Mouse (Mus musculus): ENCODE results near the gene Snrpa1. TPM values are rescaled to one million over a fixed set of nuclear protein-coding genes. Genes with fewer than 3 reads are reported as not detected.
"Not testable (repeated sequence)": the region's sequence is repeated elsewhere in the genome, so short reads cannot be mapped to it uniquely, and the experiment has no call there.

Snrpa1 gene
- polyA plus RNA-seq, 1 experiment: 34.6 TPM

- no peak for TF ChIP-seq POLR2A (IDR thresholded peaks at IDR 0.05; ENCODE audit: extremely low read depth, insufficient read depth, low read length)
- TF ChIP-seq CTCF (IDR thresholded peaks at IDR 0.05; ENCODE audit: extremely low read depth, insufficient read depth, low read length): no peak
- no peak overlapping the region for H3K4me3 ChIP-seq (ENCODE audit: insufficient read depth, low read length)
- H3K27ac ChIP-seq (ENCODE audit: insufficient read depth, low read length): no peak overlapping the region
- no peaks in the 10 kb centered on the region for H3K4me1 ChIP-seq (ENCODE audit: control insufficient read depth, insufficient read depth, low read length)
Observed at GRCm38 (mm10) chr7:66044617-66045016, 14.2 kb upstream of the Snrpa1 start.

GRCm38 (mm10) chr7:66046921-66047918 lies 11.6 kb upstream of the Snrpa1 start:
- TF ChIP-seq POLR2A (IDR thresholded peaks at IDR 0.05; ENCODE audit: extremely low read depth, insufficient read depth, low read length) (no peak), CTCF (IDR thresholded peaks at IDR 0.05; ENCODE audit: extremely low read depth, insufficient read depth, low read length) (no peak)
- no peak overlapping the region for H3K4me3 ChIP-seq (ENCODE audit: insufficient read depth, low read length)
- no peaks in the 10 kb centered on the region for H3K4me1 ChIP-seq (ENCODE audit: control insufficient read depth, insufficient read depth, low read length)
- H3K27ac ChIP-seq (ENCODE audit: insufficient read depth, low read length): no peak overlapping the region

- Histone ChIP-seq H3K27ac (ENCODE audit: insufficient read depth, low read length) (no peak overlapping the region), H3K4me3 (ENCODE audit: insufficient read depth, low read length) (no peak overlapping the region), H3K4me1 (ENCODE audit: control insufficient read depth, insufficient read depth, low read length) (no peaks in the 10 kb centered on the region)
- TF ChIP-seq POLR2A (IDR thresholded peaks at IDR 0.05; ENCODE audit: extremely low read depth, insufficient read depth, low read length) (no peak), CTCF (IDR thresholded peaks at IDR 0.05; ENCODE audit: extremely low read depth, insufficient read depth, low read length) (no peak)
Observed at GRCm38 (mm10) chr7:66047975-66048374, 10.8 kb upstream of the Snrpa1 start.

- no peak overlapping the region for H3K27ac ChIP-seq (ENCODE audit: insufficient read depth, low read length)
- TF ChIP-seq POLR2A (IDR thresholded peaks at IDR 0.05; ENCODE audit: extremely low read depth, insufficient read depth, low read length) (no peak), CTCF (IDR thresholded peaks at IDR 0.05; ENCODE audit: extremely low read depth, insufficient read depth, low read length) (no peak)
- no peak overlapping the region for H3K4me3 ChIP-seq (ENCODE audit: insufficient read depth, low read length)
- no peaks in the 10 kb centered on the region for H3K4me1 ChIP-seq (ENCODE audit: control insufficient read depth, insufficient read depth, low read length)
Observed at GRCm38 (mm10) chr7:66048446-66049230, 10.2 kb upstream of the Snrpa1 start.

- no peak overlapping the region for H3K27ac ChIP-seq (ENCODE audit: insufficient read depth, low read length)
- H3K4me3 ChIP-seq (ENCODE audit: insufficient read depth, low read length): no peak overlapping the region
- no peaks in the 10 kb centered on the region for H3K4me1 ChIP-seq (ENCODE audit: control insufficient read depth, insufficient read depth, low read length)
- TF ChIP-seq POLR2A (IDR thresholded peaks at IDR 0.05; ENCODE audit: extremely low read depth, insufficient read depth, low read length) (no peak), CTCF (IDR thresholded peaks at IDR 0.05; ENCODE audit: extremely low read depth, insufficient read depth, low read length) (no peak)
Observed at GRCm38 (mm10) chr7:66053946-66054483, 4.8 kb upstream of the Snrpa1 start.

GRCm38 (mm10) chr7:66055356-66055755 lies 3.4 kb upstream of the Snrpa1 start:
- peak; percentile 35; the same call in 1 of the 2 replicates for TF ChIP-seq CTCF (IDR thresholded peaks at IDR 0.05; ENCODE audit: extremely low read depth, insufficient read depth, low read length)
- not testable (repeated sequence) for H3K27ac ChIP-seq (ENCODE audit: insufficient read depth, low read length); H3K4me1 ChIP-seq (ENCODE audit: control insufficient read depth, insufficient read depth, low read length); H3K4me3 ChIP-seq (ENCODE audit: insufficient read depth, low read length)

GRCm38 (mm10) chr7:66060066-66060956 lies 1.5 kb downstream of the Snrpa1 start:
- Histone ChIP-seq H3K27ac (ENCODE audit: insufficient read depth, low read length) (no peak overlapping the region), H3K4me1 (ENCODE audit: control insufficient read depth, insufficient read depth, low read length) (peaks cover 1% of the 10 kb centered on the region; the same call in 1 of the 2 replicates), H3K4me3 (ENCODE audit: insufficient read depth, low read length) (peak overlapping the region; percentile 57)
- TF ChIP-seq CTCF (IDR thresholded peaks at IDR 0.05; ENCODE audit: extremely low read depth, insufficient read depth, low read length) (no peak), POLR2A (IDR thresholded peaks at IDR 0.05; ENCODE audit: extremely low read depth, insufficient read depth, low read length) (peak; percentile 73)

- no peak overlapping the region for H3K27ac ChIP-seq (ENCODE audit: insufficient read depth, low read length)
- no peak for TF ChIP-seq CTCF (IDR thresholded peaks at IDR 0.05; ENCODE audit: extremely low read depth, insufficient read depth, low read length)
- TF ChIP-seq POLR2A (IDR thresholded peaks at IDR 0.05; ENCODE audit: extremely low read depth, insufficient read depth, low read length): no peak
Observed at GRCm38 (mm10) chr7:66061057-66061456, 2.3 kb downstream of the Snrpa1 start.

More at GRCm38 (mm10) chr7:66061057-66061456, 2.3 kb downstream of the Snrpa1 start:
- Histone ChIP-seq H3K4me3 (ENCODE audit: insufficient read depth, low read length) (peak overlapping the region; percentile 57), H3K4me1 (ENCODE audit: control insufficient read depth, insufficient read depth, low read length) (peaks cover 1% of the 10 kb centered on the region; the same call in 1 of the 2 replicates)
